Mouse (Mus musculus) urinary bladder, postnatal 36 days (tissue): Measurements from ENCODE around the gene Rims4.
A peak's percentile ranks its signal among the peaks of the same experiment; 100 is the strongest.

ENCODE experiments used
- DNase-seq, 2 experiments: peaks; one replicate each; pipeline ENCODE4 v3.0.0; 2022; ENCODE audit warnings: low spot score in 2 of 2, mixed read lengths in 1 of 2

Gene Rims4

DNA sequence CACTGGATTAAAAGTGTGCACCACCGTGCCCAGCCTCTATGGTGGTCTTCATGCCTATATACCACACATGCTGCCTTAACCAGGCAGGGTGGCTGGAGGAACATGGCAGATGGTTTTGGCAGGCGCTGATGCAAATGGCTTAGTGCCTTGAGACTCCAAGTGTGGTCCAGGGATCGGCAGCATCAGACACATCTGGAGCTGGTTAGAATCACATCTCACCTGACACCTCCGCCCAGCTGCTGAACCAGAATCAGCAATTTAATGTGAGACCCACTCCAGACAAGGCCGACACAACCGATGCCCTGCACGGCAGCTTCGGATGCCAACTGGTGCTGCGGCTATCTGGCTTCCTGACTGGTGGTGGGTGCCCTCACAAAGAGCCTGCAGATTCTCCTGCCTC, 52.4 kb downstream of the Rims4 start:
- DNase-seq, result no peak

DNA sequence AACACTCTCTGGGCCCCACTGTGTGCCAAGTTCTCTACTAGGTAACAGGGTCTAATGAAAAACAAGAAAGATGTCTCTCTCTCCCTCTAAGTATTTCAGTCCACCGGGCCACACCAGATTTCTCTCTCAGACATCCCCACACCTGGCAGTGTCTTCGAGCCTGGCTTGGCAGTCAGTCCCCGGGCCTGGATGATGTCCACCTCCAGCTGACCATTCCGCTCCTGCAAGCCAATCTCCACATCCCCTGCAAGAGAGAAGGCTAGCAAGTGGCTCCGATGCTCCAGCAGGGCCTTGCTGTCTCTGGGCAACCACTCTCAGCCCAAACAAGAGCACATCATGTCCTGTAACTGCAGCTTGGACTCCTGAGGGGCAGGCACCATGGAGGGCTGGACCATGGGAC, 53.2 kb downstream of the Rims4 start:
- no peak for DNase-seq

DNA sequence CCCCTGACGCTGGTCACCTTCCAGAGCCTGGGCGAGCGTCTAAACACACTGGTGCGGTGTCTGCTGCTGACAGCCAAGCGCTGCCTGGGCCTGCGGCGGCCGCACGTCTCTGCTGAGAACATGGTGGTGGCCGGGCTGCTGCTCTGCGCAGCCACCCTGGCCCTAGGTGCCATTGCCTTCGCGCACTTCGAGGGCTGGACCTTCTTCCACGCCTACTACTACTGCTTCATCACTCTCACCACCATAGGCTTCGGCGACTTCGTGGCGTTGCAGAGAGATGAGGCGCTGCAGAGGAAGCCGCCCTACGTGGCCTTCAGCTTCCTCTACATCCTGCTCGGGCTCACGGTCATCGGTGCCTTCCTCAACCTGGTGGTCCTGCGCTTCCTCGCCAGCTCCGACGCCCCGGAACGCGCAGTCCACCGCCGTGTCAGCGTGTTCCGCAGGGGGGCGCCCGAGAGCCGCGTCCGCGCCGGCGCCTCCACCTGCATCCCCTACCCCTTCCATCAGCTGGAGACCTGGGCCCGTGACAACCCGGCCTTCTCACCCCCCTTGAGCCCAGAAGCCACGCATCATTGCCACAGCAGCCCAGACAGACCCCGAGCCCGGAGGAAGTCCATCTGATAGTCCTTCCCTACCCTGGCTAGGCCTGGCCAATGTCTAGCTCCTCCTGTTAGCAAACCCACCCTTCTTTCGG, 60.1 kb downstream of the Rims4 start:
- no peak for DNase-seq

DNA sequence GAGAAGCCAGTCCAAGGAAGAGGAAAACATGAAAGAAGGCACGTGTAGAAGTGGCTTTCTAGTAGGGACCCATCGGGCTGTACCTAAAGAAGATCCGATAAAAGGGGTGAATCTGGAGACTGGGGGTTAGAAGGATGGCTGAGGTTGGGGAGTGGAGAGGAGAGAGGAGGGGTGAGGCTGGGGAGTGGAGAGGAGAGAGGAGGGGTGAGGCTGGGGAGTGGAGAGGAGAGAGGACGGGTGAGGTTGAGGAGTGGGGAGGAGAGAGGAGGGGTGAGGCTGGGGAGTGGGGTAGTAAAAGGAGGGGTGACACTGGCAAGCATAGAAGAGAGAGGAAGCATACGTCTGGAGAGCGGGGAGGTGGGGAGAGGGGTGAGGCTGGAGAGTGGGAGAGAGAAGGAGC, 61.2 kb downstream of the Rims4 start:
- no peak for DNase-seq

DNA sequence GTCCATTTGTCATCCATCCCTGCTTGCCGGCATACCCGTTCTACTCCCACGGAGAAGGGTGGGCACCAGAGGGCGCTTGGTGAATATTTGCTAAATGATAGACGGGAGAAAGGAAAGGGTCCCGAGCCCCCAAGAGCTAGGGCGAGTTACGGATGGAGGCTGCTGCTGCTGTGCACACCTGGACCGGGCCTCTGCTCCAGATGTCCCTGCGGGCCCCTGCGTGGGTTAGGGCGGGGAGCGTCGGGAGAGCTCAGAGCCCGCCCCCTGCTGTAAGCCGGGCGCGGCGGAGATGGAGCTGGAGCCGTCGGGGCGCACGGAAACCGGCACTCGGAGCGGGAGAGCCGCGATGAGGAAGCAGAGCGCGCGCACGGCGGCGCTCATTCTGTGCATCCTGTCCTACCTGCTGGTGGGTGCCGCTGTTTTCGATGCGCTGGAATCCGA, 65.0 kb downstream of the Rims4 start, which contains the start of gene Kcnk15:
TSS of gene Kcnk15 (plus strand) at position 191 of the 441 bp plus-strand sequence.
- no peak for DNase-seq

DNA sequence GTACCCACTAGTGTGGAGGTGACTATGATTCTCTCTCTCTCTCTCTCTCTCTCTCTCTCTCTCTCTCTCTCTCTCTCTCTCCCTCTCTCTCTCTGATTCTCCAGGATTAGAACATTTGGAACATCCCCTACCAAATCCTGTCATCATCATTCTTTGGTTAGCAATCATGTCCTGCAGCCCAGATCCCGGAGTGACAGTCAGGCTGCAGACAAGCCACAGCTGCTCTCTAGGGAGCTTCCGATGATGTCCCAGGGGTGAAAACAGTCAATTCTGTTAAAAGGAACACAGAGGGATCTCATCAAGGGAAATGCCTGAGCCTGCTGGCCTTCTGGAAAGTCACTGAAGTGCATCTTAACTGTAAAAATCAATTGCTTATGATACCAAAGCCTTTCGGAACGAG, 76.4 kb downstream of the Rims4 start:
- DNase-seq, result no peak

DNA sequence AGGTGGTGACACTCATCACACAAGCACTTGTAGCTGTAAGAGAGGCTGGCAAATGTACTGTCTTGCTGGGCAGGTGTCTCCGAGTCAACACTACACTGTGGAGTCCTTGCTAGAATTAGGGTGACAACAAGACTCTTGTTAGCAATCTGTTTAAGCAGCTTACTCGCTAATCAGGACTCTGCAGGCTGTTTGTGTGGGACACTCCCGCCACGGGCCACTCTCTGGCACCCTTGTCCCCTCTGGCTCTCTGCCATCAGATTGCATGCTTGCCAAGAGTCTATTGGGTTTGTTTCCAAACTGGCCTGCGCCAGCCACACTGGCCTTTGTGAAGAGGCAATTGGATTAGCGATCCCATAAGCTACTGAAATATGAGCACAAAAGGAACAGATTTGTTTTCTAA, 79.0 kb downstream of the Rims4 start:
- peak in 1 of 2 experiments; percentile 61 for DNase-seq

DNA sequence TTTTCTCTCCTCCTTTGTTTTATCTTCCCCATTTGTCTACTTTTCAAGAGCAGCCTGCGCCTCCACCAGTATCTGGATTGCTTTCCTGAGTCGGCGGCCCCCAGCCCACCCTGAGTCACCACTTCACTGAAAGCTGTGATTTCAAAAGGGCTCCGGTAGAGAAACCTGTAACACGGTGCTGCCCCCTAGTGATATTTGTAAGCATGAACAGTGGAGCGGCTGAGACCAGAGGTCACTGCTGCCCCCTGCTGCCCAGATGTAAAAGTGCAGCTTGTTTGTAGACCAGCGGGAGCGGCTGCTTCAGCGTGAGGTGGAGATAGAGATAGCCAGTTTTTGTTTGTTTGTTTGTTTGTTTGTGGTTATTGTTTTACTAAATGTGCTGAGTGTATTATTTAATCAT, 80.4 kb downstream of the Rims4 start:
- DNase-seq, result peak; percentile 58 to 75

DNA sequence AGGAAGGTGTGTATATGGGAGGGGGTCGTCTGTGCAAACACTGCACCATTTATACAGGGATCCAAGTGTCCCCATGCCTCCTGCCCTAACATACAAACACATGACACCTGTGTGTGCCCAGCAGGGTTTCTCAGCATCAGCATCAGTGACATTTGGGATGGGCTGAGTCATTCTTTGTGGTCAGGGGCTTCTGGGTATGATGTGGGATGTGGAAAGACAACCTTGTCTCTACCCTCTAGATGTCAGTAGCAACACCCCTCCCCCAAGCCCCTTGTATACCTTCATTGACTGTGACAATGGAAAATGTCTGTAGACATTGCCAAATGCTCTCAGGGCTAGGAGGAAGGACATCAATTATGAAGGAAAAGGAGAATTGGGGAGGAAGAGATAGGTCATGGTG, 87.3 kb downstream of the Rims4 start:
- DNase-seq, result no peak

DNA sequence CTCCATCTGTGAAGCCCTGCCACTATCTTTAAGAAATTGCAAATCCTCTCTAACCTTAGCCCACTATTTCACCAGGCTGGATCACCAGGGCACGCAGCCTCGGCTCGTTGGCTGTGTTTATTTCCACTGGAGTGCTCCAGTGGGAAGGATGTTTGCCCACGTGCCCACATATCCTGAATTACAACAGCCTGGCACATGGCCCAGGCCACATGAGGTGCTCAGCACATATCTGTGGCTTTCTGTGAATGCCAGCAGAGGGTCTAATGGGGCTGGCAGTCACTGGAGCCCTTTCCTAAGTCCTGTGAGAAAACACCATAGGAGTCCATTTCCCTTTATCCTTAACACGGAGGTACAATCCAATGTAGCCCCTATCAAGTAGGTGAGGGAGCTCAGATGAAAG, 92.0 kb downstream of the Rims4 start:
- no peak for DNase-seq

DNA sequence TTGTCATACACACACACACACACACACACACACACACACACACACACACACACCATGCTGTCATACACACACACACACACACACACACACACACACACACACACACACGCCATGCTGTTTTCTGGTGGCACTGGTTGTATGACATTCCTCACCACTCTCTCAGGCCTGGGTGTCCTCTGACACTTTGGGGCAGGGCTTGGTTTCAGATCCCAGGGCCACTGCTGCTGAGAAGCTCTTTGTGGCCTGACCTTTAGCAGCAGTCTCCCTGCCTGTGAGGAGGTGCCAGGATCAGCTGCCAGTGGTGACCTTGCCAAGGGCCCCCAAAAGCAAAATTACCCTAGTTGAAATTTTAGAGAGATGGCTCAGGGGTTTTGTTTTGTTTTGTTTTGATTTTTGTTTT, 92.6 kb downstream of the Rims4 start:
- DNase-seq, result no peak

DNA sequence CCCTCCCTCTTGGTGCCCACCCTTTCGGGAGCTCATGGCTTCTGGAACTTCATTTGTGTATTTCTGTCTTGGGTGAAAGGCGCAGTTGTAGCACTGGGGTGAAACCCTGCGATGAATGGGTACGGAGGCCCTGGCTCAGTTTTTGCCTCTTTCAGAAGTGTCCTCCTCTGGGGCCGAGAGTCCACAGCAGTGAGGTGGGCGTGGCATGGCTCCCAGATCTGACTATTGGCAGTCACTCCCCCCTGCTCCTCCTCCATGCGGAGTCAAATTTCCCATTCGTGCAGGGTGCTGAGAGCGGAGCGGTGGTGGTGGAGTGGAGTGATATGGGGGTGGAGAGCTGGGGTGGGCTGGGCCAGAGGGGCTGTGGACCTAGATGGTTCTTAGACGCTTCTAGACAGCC, 94.7 kb downstream of the Rims4 start:
- DNase-seq, result peak in 1 of 2 experiments; percentile 29

DNA sequence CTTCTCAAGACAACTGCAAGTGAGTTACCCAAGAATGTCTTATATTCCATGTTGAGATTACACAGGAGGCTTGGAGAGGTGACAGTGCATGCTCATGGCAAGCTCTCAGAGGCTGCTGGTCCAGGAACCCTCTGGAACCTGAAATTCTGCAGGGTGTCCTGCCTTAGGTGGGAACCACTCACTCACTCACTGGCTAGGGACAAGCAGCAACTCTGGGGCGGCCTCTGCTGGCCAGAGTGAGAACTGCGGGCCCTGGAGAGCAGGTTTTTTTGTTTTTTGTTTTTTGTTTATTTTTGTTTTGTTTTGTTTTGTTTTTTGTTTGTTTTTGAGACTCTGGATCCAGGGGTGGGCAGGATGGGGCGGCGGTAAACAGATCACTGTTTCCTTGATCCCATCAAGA, 95.2 kb downstream of the Rims4 start:
- DNase-seq, result peak; percentile 22 to 24

DNA sequence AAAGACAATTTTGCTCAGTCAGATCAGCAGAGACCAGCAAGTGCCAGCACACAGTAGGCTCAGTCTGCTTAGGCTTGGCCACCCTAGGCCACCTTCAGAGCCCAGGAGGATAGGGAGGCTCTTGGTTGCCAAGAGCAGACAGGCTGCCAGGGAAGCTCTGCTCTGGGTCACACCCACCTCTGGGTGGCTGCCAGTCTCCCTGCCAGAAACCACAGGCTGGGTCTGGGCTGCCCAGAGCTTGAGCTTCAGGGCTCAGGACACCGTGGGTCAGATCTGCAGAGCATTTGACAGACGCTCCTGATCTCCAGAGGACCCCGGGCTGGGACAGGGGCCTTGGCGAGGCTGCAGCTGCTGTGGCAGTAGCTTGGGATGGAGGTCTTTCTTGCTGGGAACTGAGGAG, 97.9 kb downstream of the Rims4 start, which contains the start of gene Ccn5:
TSS of gene Ccn5 (plus strand) at position 255 of the 400 bp plus-strand sequence.
- DNase-seq, result peak; percentile 21 to 79

DNA sequence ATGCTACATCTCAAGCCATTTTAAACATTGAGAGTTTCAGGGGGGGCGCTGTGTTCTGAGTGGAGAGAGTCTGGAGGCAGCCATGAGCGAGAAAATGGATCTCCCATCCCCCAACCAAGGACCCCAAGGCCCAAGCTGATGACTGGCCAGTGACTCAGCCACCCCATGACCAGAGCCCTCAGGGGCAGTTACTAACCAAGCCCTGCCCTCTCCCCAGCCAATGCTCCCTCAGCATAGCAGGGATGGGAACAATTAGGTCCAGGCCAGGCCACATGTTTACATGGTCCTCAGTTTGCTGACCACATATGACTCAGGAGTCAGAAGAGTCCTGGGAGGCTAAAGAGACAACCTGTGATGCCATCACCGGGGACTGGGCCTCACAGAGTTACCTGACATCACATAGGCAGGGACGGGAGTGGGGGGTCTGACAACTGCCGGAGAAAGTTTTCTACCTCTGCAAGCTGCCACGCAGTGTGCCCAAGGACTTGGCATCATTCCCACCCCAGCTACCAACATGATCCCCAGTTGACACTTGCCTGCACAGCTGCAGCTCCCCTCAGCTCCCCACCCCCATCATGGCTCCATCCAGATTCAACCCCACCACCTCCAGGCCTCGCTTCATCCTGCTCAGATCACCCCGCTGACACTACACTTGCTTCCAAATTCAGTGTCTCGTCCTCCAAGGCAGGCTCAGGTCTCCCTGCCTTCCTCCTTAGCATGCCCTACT, 103.6 kb downstream of the Rims4 start:
- no peak for DNase-seq

DNA sequence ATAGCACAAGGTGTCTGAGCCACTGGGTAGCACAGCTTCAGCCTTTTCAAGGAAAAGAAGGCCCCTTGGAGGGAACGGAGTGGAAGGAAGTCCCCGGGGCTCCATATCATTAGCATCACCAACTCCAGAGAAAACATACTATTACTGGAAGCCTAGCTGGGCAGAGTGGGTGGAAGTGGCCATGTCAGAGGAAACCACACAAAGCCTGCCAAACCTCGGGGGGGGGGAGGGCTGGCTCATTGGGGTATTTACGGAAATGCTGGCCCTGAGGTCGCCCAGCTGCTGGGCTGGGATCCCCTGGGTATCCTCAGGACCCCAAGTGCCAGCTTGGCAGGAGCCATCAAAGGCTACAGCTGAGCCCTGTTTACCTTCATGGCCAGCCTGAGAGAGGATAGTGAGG, 105.4 kb downstream of the Rims4 start:
- no peak for DNase-seq
